Mouse (Mus musculus) lung, postnatal 0 days (tissue): ENCODE measurements at regions not wholly inside any gene's neighbourhood (a gene's known extent, or its start where the extent isn't known, plus 50 kb on each side); places are given as distances from the start of the nearest gene placed in this dataset.
A peak's percentile ranks its signal among the peaks of the same experiment; 100 is the strongest.

Source experiments
- CTCF ChIP-seq: IDR thresholded peaks from 2 replicates; pipeline ENCODE4 v1.5.1; 2016; ENCODE audit warnings: antibody characterized with exemption, mild to moderate bottlenecking
- EP300 ChIP-seq: IDR thresholded peaks from 2 replicates; pipeline ENCODE4 v1.6.1; 2016; ENCODE audit warnings: antibody characterized with exemption, mild to moderate bottlenecking, control low read depth

DNA sequence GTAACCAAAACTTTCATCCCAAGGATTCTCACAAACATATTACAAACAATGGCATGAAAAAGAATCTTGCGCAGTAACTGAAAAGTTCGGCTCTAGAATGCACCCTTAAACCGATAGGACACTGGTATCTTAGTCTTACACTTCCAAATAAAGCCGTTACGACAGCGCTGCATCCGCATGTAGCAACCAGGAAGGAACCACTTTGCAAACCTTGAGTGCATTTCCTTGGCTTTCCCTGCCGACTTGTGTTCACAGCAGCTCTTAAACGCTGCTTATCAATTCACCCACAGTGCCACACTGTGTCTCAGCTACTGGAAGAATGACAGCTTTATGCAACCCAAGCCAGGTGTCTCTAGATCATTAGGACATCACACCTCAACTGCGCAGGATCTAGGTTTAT, 202.3 kb upstream of the Arid1b start:
- TF ChIP-seq CTCF (0 out of 2 replicates have a peak, but pooled peaks have one; percentile 2), EP300 (no peak)
